Mouse (Mus musculus): ENCODE data around the gene Mrpl45. TPM values are rescaled to one million over a fixed set of nuclear protein-coding genes. Genes with fewer than 3 reads are reported as not detected.

Gene Mrpl45
- total and polyA plus RNA-seq, 3 experiments: 106 to 153 (median 124) TPM

GRCm38 (mm10) chr11:97372159-97372864, 56.8 kb downstream of the Mrpl45 start:
- no peak for TF ChIP-seq RCOR1 (conservative IDR thresholded peaks at IDR 0.05; ENCODE audit: low read depth, low read length)
- no peak for TF ChIP-seq MAZ (IDR thresholded peaks at IDR 0.05; ENCODE audit: low read depth, low read length)
- no peak for TF ChIP-seq UBTF (IDR thresholded peaks at IDR 0.05; ENCODE audit: low read depth, low read length)
- no peak for TF ChIP-seq RAD21 (IDR thresholded peaks at IDR 0.05; ENCODE audit: low read depth, low read length)
- TF ChIP-seq EP300 (IDR thresholded peaks at IDR 0.05; ENCODE audit: low read length): no peak
- H3K27me3 ChIP-seq (replicated peaks): no peaks in the 10 kb centered on the region
- H3K4me1 ChIP-seq (ENCODE audit: control insufficient read depth in 1 of 2, insufficient read depth in 2 of 2): peaks cover 0 to 25% of the 10 kb centered on the region in 2 experiments; a peak in 2 of 4 replicates
- in situ Hi-C loops (cut with MboI; ENCODE audit: low pct_ligation_motif_present, low pct_unique_long_range_greater_than_20kb, low sequenced_read_pairs) (no loop called here), dilution Hi-C loops (cut with MboI; ENCODE audit: extremely low pct_ligation_motif_present, extremely low pct_unique_long_range_greater_than_20kb, low sequenced_read_pairs) (no loop called here)
- no peak overlapping the region for H3K4me2 ChIP-seq (ENCODE audit: insufficient read depth, low read depth, poor library complexity, severe bottlenecking)
- peaks cover 16 to 73% of the 10 kb centered on the region in 2 experiments for H3K36me3 ChIP-seq (replicated peaks in 1 of 2; ENCODE audit: control insufficient read depth in 1 of 2, insufficient read depth in 1 of 2, low read length in 1 of 2)
- H3K9me3 ChIP-seq (replicated peaks; ENCODE audit: low read length): no peaks in the 10 kb centered on the region
- H3K4me3 ChIP-seq (replicated peaks in 1 of 3; ENCODE audit: low read depth in 2 of 3, low read length in 2 of 3, poor library complexity in 1 of 3): no peak overlapping the region
- H3K9ac ChIP-seq (ENCODE audit: insufficient read depth, low read depth): no peak overlapping the region
- peaks cover 5% of the 10 kb centered on the region; the same call in 1 of the 2 replicates for H3K79me2 ChIP-seq (replicated peaks; ENCODE audit: control insufficient read depth, extremely low read depth, insufficient read depth, poor library complexity, severe bottlenecking)
- H3K27ac ChIP-seq (ENCODE audit: insufficient read depth, low read depth): no peak overlapping the region
- no peak for DNase-seq (ENCODE audit: extremely low read depth)

- Histone ChIP-seq H3K4me1 (ENCODE audit: control insufficient read depth in 1 of 2, insufficient read depth in 2 of 2) (peaks cover 0 to 25% of the 10 kb centered on the region in 2 experiments; a peak in 2 of 4 replicates), H3K4me3 (replicated peaks in 1 of 3; ENCODE audit: low read depth in 2 of 3, low read length in 2 of 3, poor library complexity in 1 of 3) (no peak overlapping the region), H3K9ac (ENCODE audit: insufficient read depth, low read depth) (no peak overlapping the region), H3K27ac (ENCODE audit: insufficient read depth, low read depth) (no peak overlapping the region), H3K9me3 (replicated peaks; ENCODE audit: low read length) (no peaks in the 10 kb centered on the region), H3K27me3 (replicated peaks) (no peaks in the 10 kb centered on the region), H3K79me2 (replicated peaks; ENCODE audit: control insufficient read depth, extremely low read depth, insufficient read depth, poor library complexity, severe bottlenecking) (peaks cover under 1% of the 10 kb centered on the region; the same call in 1 of the 2 replicates), H3K36me3 (replicated peaks in 1 of 2; ENCODE audit: control insufficient read depth in 1 of 2, insufficient read depth in 1 of 2, low read length in 1 of 2) (peaks cover 24 to 76% of the 10 kb centered on the region in 2 experiments), H3K4me2 (ENCODE audit: insufficient read depth, low read depth, poor library complexity, severe bottlenecking) (no peak overlapping the region)
- dilution Hi-C loops (cut with MboI; ENCODE audit: extremely low pct_ligation_motif_present, extremely low pct_unique_long_range_greater_than_20kb, low sequenced_read_pairs): no loop called here
- DNase-seq (ENCODE audit: extremely low read depth): no peak
- in situ Hi-C loops (cut with MboI; ENCODE audit: low pct_ligation_motif_present, low pct_unique_long_range_greater_than_20kb, low sequenced_read_pairs): no loop called here
- TF ChIP-seq CTCF (conservative IDR thresholded peaks at IDR 0.05 in 1 of 2, IDR thresholded peaks at IDR 0.05 in 1 of 2; ENCODE audit: low read depth in 2 of 2, low read length in 2 of 2) (no peak), POLR2A (IDR thresholded peaks at IDR 0.05; ENCODE audit: low read depth, low read length) (no peak), TBP (conservative IDR thresholded peaks at IDR 0.05; ENCODE audit: low read depth, low read length) (no peak), ZMIZ1 (IDR thresholded peaks at IDR 0.05; ENCODE audit: low read depth, low read length) (no peak)
These were observed 57.9 kb downstream of the Mrpl45 start for GRCm38 (mm10) chr11:97373402-97373801.

Other genes with a start within 250 kb of the Mrpl45 start
- gene Tbx21, start 200.4 kb upstream of the Mrpl45 start, total RNA-seq (2012; rRNA removed): 0.08 TPM in 2 replicates
- gene Tbx21, start 200.4 kb upstream of the Mrpl45 start, total RNA-seq (2014; rRNA removed): not detected in 2 replicates
- gene Tbx21, start 200.4 kb upstream of the Mrpl45 start, polyA plus RNA-seq (2012; ENCODE audit: insufficient read length, low read depth): 0.09 TPM in 1 of 2 replicates, not detected in the other
- gene Tbkbp1, start 164.2 kb upstream of the Mrpl45 start, total RNA-seq (2012; rRNA removed): 2.1 and 3.1 TPM in 2 replicates
- 0.44 and 1.2 TPM in 2 replicates for gene Tbkbp1, start 164.2 kb upstream of the Mrpl45 start, total RNA-seq (2014; rRNA removed)
- 5.2 and 5.7 TPM in 2 replicates for gene Tbkbp1, start 164.2 kb upstream of the Mrpl45 start, polyA plus RNA-seq (2012; ENCODE audit: insufficient read length, low read depth)
- gene Kpnb1, start 127.8 kb upstream of the Mrpl45 start, total RNA-seq (2012; rRNA removed): 194 and 264 TPM in 2 replicates
- 234 and 260 TPM in 2 replicates for gene Kpnb1, start 127.8 kb upstream of the Mrpl45 start, total RNA-seq (2014; rRNA removed)
- 411 and 465 TPM in 2 replicates for gene Kpnb1, start 127.8 kb upstream of the Mrpl45 start, polyA plus RNA-seq (2012; ENCODE audit: insufficient read length, low read depth)
- 37.6 and 42.5 TPM in 2 replicates for gene Npepps, start 35.1 kb upstream of the Mrpl45 start, total RNA-seq (2012; rRNA removed)
- gene Npepps, start 35.1 kb upstream of the Mrpl45 start, total RNA-seq (2014; rRNA removed): 29.8 and 33.8 TPM in 2 replicates
- gene Npepps, start 35.1 kb upstream of the Mrpl45 start, polyA plus RNA-seq (2012; ENCODE audit: insufficient read length, low read depth): 50.8 and 56.3 TPM in 2 replicates
- gene Gpr179, start 36.4 kb downstream of the Mrpl45 start, total RNA-seq (2012; rRNA removed): 0.04 and 0.08 TPM in 2 replicates
- not detected in 2 replicates for gene Gpr179, start 36.4 kb downstream of the Mrpl45 start, total RNA-seq (2014; rRNA removed)
- 0.03 and 0.05 TPM in 2 replicates for gene Gpr179, start 36.4 kb downstream of the Mrpl45 start, polyA plus RNA-seq (2012; ENCODE audit: insufficient read length, low read depth)
- 17.0 and 17.4 TPM in 2 replicates for gene Socs7, start 46.8 kb downstream of the Mrpl45 start, total RNA-seq (2012; rRNA removed)
- gene Socs7, start 46.8 kb downstream of the Mrpl45 start, total RNA-seq (2014; rRNA removed): 10.2 and 11.9 TPM in 2 replicates
- gene Socs7, start 46.8 kb downstream of the Mrpl45 start, polyA plus RNA-seq (2012; ENCODE audit: insufficient read length, low read depth): 14.2 and 15.1 TPM in 2 replicates
- gene Arhgap23, start 99.8 kb downstream of the Mrpl45 start, total RNA-seq (2012; rRNA removed): 2.1 and 4.2 TPM in 2 replicates
- 0.89 and 1.2 TPM in 2 replicates for gene Arhgap23, start 99.8 kb downstream of the Mrpl45 start, total RNA-seq (2014; rRNA removed)
- gene Arhgap23, start 99.8 kb downstream of the Mrpl45 start, polyA plus RNA-seq (2012; ENCODE audit: insufficient read length, low read depth): 4.9 and 5.6 TPM in 2 replicates
- 0.17 TPM in 1 of 2 replicates, not detected in the other for gene 4933428G20Rik, start 184.6 kb downstream of the Mrpl45 start, total RNA-seq (2012; rRNA removed)
- gene 4933428G20Rik, start 184.6 kb downstream of the Mrpl45 start, total RNA-seq (2014; rRNA removed): not detected in 2 replicates
- gene 4933428G20Rik, start 184.6 kb downstream of the Mrpl45 start, polyA plus RNA-seq (2012; ENCODE audit: insufficient read length, low read depth): 0.30 and 0.50 TPM in 2 replicates